Mouse (Mus musculus): ENCODE data around the gene Cers2. TPM values are rescaled to one million over a fixed set of nuclear protein-coding genes. Genes with fewer than 3 reads are reported as not detected.
"Not testable (repeated sequence)": the region's sequence is repeated elsewhere in the genome, so short reads cannot be mapped to it uniquely, and the experiment has no call there.

The Cers2 gene
- total RNA-seq, 2 experiments from 2014 or later = 37.4 to 42.2 TPM

GRCm38 (mm10) chr3:95357746-95358145 is 43.2 kb downstream of the Cers2 start:
- H3K4me3 ChIP-seq = no peak overlapping the region
- no peak for TF ChIP-seq CTCF (IDR thresholded peaks at IDR 0.05)
- DNase-seq (ENCODE audit: extremely low spot score in 1 of 2, low spot score in 2 of 2) = no peak
- intact Hi-C loops (cut with DNase I) = loop anchor here (2.0 kb wide), 1 partner anchor 77 kb away; the partner anchor contains the start of gene Arnt
- no peak overlapping the region for H3K27ac ChIP-seq

GRCm38 (mm10) chr3:95360276-95360675 is 45.7 kb downstream of the Cers2 start:
- DNase-seq (ENCODE audit: extremely low spot score in 1 of 2, low spot score in 2 of 2); H3K4me3 ChIP-seq; H3K27ac ChIP-seq; intact Hi-C loops (cut with DNase I): not testable (repeated sequence)

GRCm38 (mm10) chr3:95370101-95370500 is 55.5 kb downstream of the Cers2 start:
- Histone ChIP-seq H3K27ac (no peak overlapping the region), H3K4me3 (no peak overlapping the region)
- no peak for TF ChIP-seq CTCF (IDR thresholded peaks at IDR 0.05)
- intact Hi-C loops (cut with DNase I) = no loop called here
- DNase-seq (ENCODE audit: extremely low spot score in 1 of 2, low spot score in 2 of 2) = no peak

Other genes with a start within 250 kb of the Cers2 start
- 10 to 100 TPM; 58.2 to 58.5 TPM for gene Pip5k1a, start 207.9 kb upstream of the Cers2 start, total RNA-seq (2021)
- 10 to 100 TPM; 42.1 to 43.1 TPM for gene Vps72, start 203.8 kb upstream of the Cers2 start, total RNA-seq (2021)
- under 1 TPM in 1 of 2 experiments, not detected in 1; 0.82 TPM for gene Tmod4, start 190.3 kb upstream of the Cers2 start, total RNA-seq (2021)
- gene Scnm1, start 180.8 kb upstream of the Cers2 start, total RNA-seq (2021) = 10 to 100 TPM; 45.6 to 49.7 TPM
- 10 to 100 TPM; 13.5 to 16.1 TPM for gene Lysmd1, start 180.7 kb upstream of the Cers2 start, total RNA-seq (2021)
- 1 to 10 TPM; 2.5 to 2.6 TPM for gene Tnfaip8l2, start 172.4 kb upstream of the Cers2 start, total RNA-seq (2021)
- gene Sema6c, start 154.3 kb upstream of the Cers2 start, total RNA-seq (2021) = 10 to 100 TPM; 24.8 to 26.5 TPM
- gene Gabpb2, start 96.9 kb upstream of the Cers2 start, total RNA-seq (2021) = 10 to 100 TPM; 10.9 to 11.8 TPM
- gene Cdc42se1, start 86.1 kb upstream of the Cers2 start, total RNA-seq (2021) = 10 to 100 TPM; 67.5 to 70.3 TPM
- gene Mllt11, start 82.6 kb upstream of the Cers2 start, total RNA-seq (2021) = 100 to 1,000 TPM; 272 to 277 TPM
- under 1 TPM; 0.20 to 0.61 TPM for gene Gm128, start 73.2 kb upstream of the Cers2 start, total RNA-seq (2021)
- under 1 TPM; 0.61 to 0.87 TPM for gene Bnipl, start 63.6 kb upstream of the Cers2 start, total RNA-seq (2021)
- gene Mindy1, start 33.4 kb upstream of the Cers2 start, total RNA-seq (2021) = 10 to 100 TPM; 19.9 to 21.5 TPM
- gene Prune1, start 32.7 kb upstream of the Cers2 start, total RNA-seq (2021) = 10 to 100 TPM; 22.1 to 23.5 TPM
- gene Anxa9, start 7.6 kb upstream of the Cers2 start, total RNA-seq (2021) = under 1 TPM; 0.61 to 1.00 TPM
- 10 to 100 TPM; 35.7 to 37.2 TPM for gene Setdb1, start 42.4 kb downstream of the Cers2 start, total RNA-seq (2021)
- gene 4930558C23Rik, start 88.0 kb downstream of the Cers2 start, total RNA-seq (2021) = not detected
- 10 to 100 TPM; 39.1 to 43.3 TPM for gene Arnt, start 119.6 kb downstream of the Cers2 start, total RNA-seq (2021)
- 1 to 10 TPM; 4.3 to 5.5 TPM for gene Ctsk, start 184.5 kb downstream of the Cers2 start, total RNA-seq (2021)
- gene Ctss, start 212.0 kb downstream of the Cers2 start, total RNA-seq (2021) = 10 to 100 TPM; 55.2 to 56.9 TPM
- gene Hormad1, start 244.9 kb downstream of the Cers2 start, total RNA-seq (2021) = not detected